Mouse (Mus musculus) G1E (cell line): ENCODE results near the gene Gpr108.

Experiments
- CTCF ChIP-seq: IDR thresholded peaks from 2 replicates; pipeline ENCODE4 v1.5.1; 2012; ENCODE audit warnings: low read depth, low read length, inconsistent platforms, mixed read lengths
- GATA1 ChIP-seq: IDR thresholded peaks from 2 replicates; pipeline ENCODE4 v1.6.1; 2012; ENCODE audit warnings: borderline replicate concordance, low read length, inconsistent platforms, mixed read lengths
- GATA2 ChIP-seq: IDR thresholded peaks from 2 replicates; pipeline ENCODE4 v1.6.1; 2012; ENCODE audit warnings: low read depth, low read length, inconsistent platforms, borderline replicate concordance
- POLR2AphosphoS5 ChIP-seq: IDR thresholded peaks from 2 replicates; pipeline ENCODE4 v1.6.1; 2012; ENCODE audit warnings: low read depth, low read length, inconsistent platforms; ENCODE audit not compliant: insufficient replicate concordance
- TAL1 ChIP-seq: conservative IDR thresholded peaks from 2 replicates; pipeline ENCODE4 v1.6.1; 2012; ENCODE audit warnings: low read depth, low read length, inconsistent platforms, mixed read lengths

- TF ChIP-seq CTCF (no peak), GATA1 (no peak), TAL1 (no peak), GATA2 (no peak), POLR2AphosphoS5 (no peak)
Measured at GRCm38 (mm10) chr17:57285077-57285476, 36.8 kb upstream of the Gpr108 start.
